Mouse (Mus musculus): ENCODE data around the gene Cysltr1. TPM values are rescaled to one million over a fixed set of nuclear protein-coding genes. Genes with fewer than 3 reads are reported as not detected.

Gene Cysltr1
- 1 to 10 TPM; 2.2 to 3.2 TPM for total RNA-seq (2023)

GRCm38 (mm10) chrX:106603386-106603785 is at the start of gene Cysltr1:
Gene Cysltr1 (minus strand): TSS chrX:106603679.

GRCm38 (mm10) chrX:106582886-106583285 is 20.6 kb downstream of the Cysltr1 start, which contains the start of gene Gm5127:
Gene Gm5127 (plus strand): TSS chrX:106583186.

Other genes starting within 250 kb of the Cysltr1 start
- gene Fndc3c1, start 118.3 kb downstream of the Cysltr1 start, total RNA-seq (2023) = not detected
- gene Gm5127, start 20.5 kb downstream of the Cysltr1 start, total RNA-seq (2023) = not detected
- gene Rtl3, start 237.0 kb upstream of the Cysltr1 start, total RNA-seq (2023) = not detected